Comparison of ENCODE assay signal across 10 mouse cellular contexts in genomic region chr1:182958824-182959223, GRCm38 (mm10). TPM values are rescaled to one million over a fixed set of nuclear protein-coding genes. Genes with fewer than 3 reads are reported as not detected.
DNase-seq lines count a peak whose midpoint lies in the region; ATAC-seq and TF ChIP-seq lines count a peak whose summit lies in the region.
"Had no signal": no experiment of that assay in that cellular context is flagged by ENCODE, and none has a peak within 500 bp of the region (broad histone marks: within the 10 kb centered on the region; RNA-seq: fewer than 3 reads in every experiment).

No protein-coding gene starts in this region.

- peak overlapping the region; percentile 28; the same call in 1 of the 2 replicates for H3K9ac ChIP-seq in lung, embryonic 14.5 days
- H3K9ac ChIP-seq in forebrain, embryonic 15.5 days (replicated peaks) = no peak overlapping the region
- H3K9ac ChIP-seq in limb, embryonic 14.5 days (ENCODE audit: low read depth, low read length, severe bottlenecking) = no peak overlapping the region
- H3K9ac ChIP-seq in stomach, embryonic 14.5 days (replicated peaks; ENCODE audit: low read depth, low read length) = no peak overlapping the region

- H3K9me3 ChIP-seq in lung, embryonic 14.5 days (ENCODE audit: low read depth, low read length) = no peaks in the 10 kb centered on the region
- no peaks in the 10 kb centered on the region for H3K9me3 ChIP-seq in forebrain, embryonic 15.5 days
- H3K9me3 ChIP-seq in limb, embryonic 14.5 days (ENCODE audit: control insufficient read depth, low read length) = no peaks in the 10 kb centered on the region
- no peaks in the 10 kb centered on the region for H3K9me3 ChIP-seq in stomach, embryonic 14.5 days (ENCODE audit: control insufficient read depth, low read depth, low read length)

- H3K4me3 ChIP-seq in lung, embryonic 14.5 days (ENCODE audit: low read depth, low read length) = no peak overlapping the region
- no peak overlapping the region for H3K4me3 ChIP-seq in forebrain, embryonic 15.5 days
- H3K4me3 ChIP-seq in limb, embryonic 14.5 days (replicated peaks; ENCODE audit: low read length) = no peak overlapping the region
- no peak overlapping the region for H3K4me3 ChIP-seq in stomach, embryonic 14.5 days (ENCODE audit: low read depth, low read length)

- no peak for TF ChIP-seq CTCF in lung, embryonic 14.5 days (IDR thresholded peaks at IDR 0.05; ENCODE audit: low read depth)

- TF ChIP-seq POLR2A in limb, embryonic 14.5 days (IDR thresholded peaks at IDR 0.05; ENCODE audit: borderline replicate concordance, extremely low read depth, insufficient read depth, insufficient read length) = no peak

- H3K27ac ChIP-seq in lung, embryonic 14.5 days (ENCODE audit: low read depth) = no peak overlapping the region
- H3K27ac ChIP-seq in forebrain, embryonic 15.5 days (replicated peaks) = no peak overlapping the region
- no peak overlapping the region for H3K27ac ChIP-seq in limb, embryonic 14.5 days (replicated peaks; ENCODE audit: low read depth, low read length)
- H3K27ac ChIP-seq in stomach, embryonic 14.5 days (ENCODE audit: low read length) = no peak overlapping the region; the same call in 1 of the 2 replicates

- no peak for DNase-seq in lung, embryonic 14.5 days
- no peak for DNase-seq in lung, postnatal 4 days
- no peak for DNase-seq in limb, embryonic 14.5 days (ENCODE audit: low spot score)
- DNase-seq in layer of hippocampus, adult 8-10 months (ENCODE audit: low spot score in 2 of 2) = no peak
- no peak for DNase-seq in cerebellum, adult 8-10 months
- DNase-seq in lung, postnatal 10 days = no peak
- DNase-seq: right cerebral cortex, adult 18-20 months had no signal

- peaks cover 15% of the 10 kb centered on the region for H3K4me1 ChIP-seq in lung, embryonic 14.5 days (ENCODE audit: insufficient read depth)
- H3K4me1 ChIP-seq in forebrain, embryonic 15.5 days = peaks cover 27% of the 10 kb centered on the region
- peaks cover 24% of the 10 kb centered on the region for H3K4me1 ChIP-seq in limb, embryonic 14.5 days (ENCODE audit: control insufficient read depth, insufficient read depth, low read length)
- H3K4me1 ChIP-seq in stomach, embryonic 14.5 days (ENCODE audit: control insufficient read depth, insufficient read depth, low read length) = peaks cover 19% of the 10 kb centered on the region; the same call in 1 of the 2 replicates

- H3K4me2 ChIP-seq in lung, embryonic 14.5 days = peak overlapping the region; percentile 67
- peak overlapping the region; percentile 52 for H3K4me2 ChIP-seq in forebrain, embryonic 15.5 days (replicated peaks)
- H3K4me2 ChIP-seq in limb, embryonic 14.5 days (replicated peaks; ENCODE audit: low read depth, low read length, severe bottlenecking) = peak overlapping the region; percentile 69
- peak overlapping the region; percentile 85; the same call in 1 of the 2 replicates for H3K4me2 ChIP-seq in stomach, embryonic 14.5 days (replicated peaks; ENCODE audit: low read depth, low read length)

- no peaks in the 10 kb centered on the region for H3K36me3 ChIP-seq in lung, embryonic 14.5 days (ENCODE audit: insufficient read depth)
- H3K36me3 ChIP-seq in forebrain, embryonic 15.5 days = no peaks in the 10 kb centered on the region
- H3K36me3 ChIP-seq in limb, embryonic 14.5 days (ENCODE audit: control insufficient read depth, insufficient read depth, low read length) = no peaks in the 10 kb centered on the region
- H3K36me3 ChIP-seq in stomach, embryonic 14.5 days (ENCODE audit: control insufficient read depth, insufficient read depth, low read length) = no peaks in the 10 kb centered on the region

- 37% methylated on average over 3 of the region's 3 CpGs for WGBS in lung, embryonic 14.5 days
- 38% methylated on average over 3 of the region's 3 CpGs for WGBS in forebrain, embryonic 15.5 days
- WGBS in limb, embryonic 14.5 days = 44% methylated on average over 3 of the region's 3 CpGs
- WGBS in stomach, embryonic 14.5 days = 40% methylated on average over 3 of the region's 3 CpGs

- no peaks in the 10 kb centered on the region for H3K27me3 ChIP-seq in lung, embryonic 14.5 days (ENCODE audit: insufficient read depth, low read length)
- H3K27me3 ChIP-seq in forebrain, embryonic 15.5 days = peaks cover 4% of the 10 kb centered on the region; the same call in 1 of the 2 replicates
- H3K27me3 ChIP-seq in limb, embryonic 14.5 days (ENCODE audit: control insufficient read depth, insufficient read depth, low read length) = no peaks in the 10 kb centered on the region
- H3K27me3 ChIP-seq in stomach, embryonic 14.5 days (ENCODE audit: control insufficient read depth, insufficient read depth, low read length) = no peaks in the 10 kb centered on the region

- no peak for ATAC-seq in lung, embryonic 14.5 days (ENCODE audit: insufficient read depth)
- no peak for ATAC-seq in forebrain, embryonic 15.5 days (replicated peaks)
- ATAC-seq in limb, embryonic 14.5 days (ENCODE audit: low FRiP score, low read depth) = no peak
- ATAC-seq in stomach, embryonic 14.5 days (ENCODE audit: insufficient number of reproducible peaks, insufficient read depth, low FRiP score, low read depth) = no peak

RNA-seq across cellular contexts. Expression of gene Tlr5, which starts 4.2 kb away (rescaled TPM):
- polyA plus RNA-seq in lung, embryonic 14.5 days (2014; fragmentation: Nextera tagmentation; extraction: Ambion mirVana) = 1.2 and 1.8 TPM in 2 replicates
- 0.05 and 0.14 TPM in 2 replicates for polyA plus RNA-seq in forebrain, embryonic 15.5 days (2015; fragmentation: Nextera tagmentation; extraction: Ambion mirVana)
- polyA plus RNA-seq in limb, embryonic 14.5 days (2012; rRNA removed) = 4.4 and 5.0 TPM in 2 replicates
- polyA plus RNA-seq in limb, embryonic 14.5 days (2014; fragmentation: Nextera tagmentation; extraction: Ambion mirVana) = 2.5 and 2.7 TPM in 2 replicates
- 2.5 and 2.9 TPM in 2 replicates for polyA plus RNA-seq in stomach, embryonic 14.5 days (2014; fragmentation: Nextera tagmentation; extraction: Ambion mirVana)
- total RNA-seq in layer of hippocampus, adult 8-10 months (2022) = under 1 TPM; 0.18 to 0.55 (median 0.38) TPM
- total RNA-seq: MEL had no signal
